Mouse (Mus musculus): ENCODE results near the gene Ift20. TPM values are rescaled to one million over a fixed set of nuclear protein-coding genes. Genes with fewer than 3 reads are reported as not detected.

The Ift20 gene
- total and polyA plus RNA-seq, 3 experiments: 37.6 to 40.6 (median 39.4) TPM

DNA sequence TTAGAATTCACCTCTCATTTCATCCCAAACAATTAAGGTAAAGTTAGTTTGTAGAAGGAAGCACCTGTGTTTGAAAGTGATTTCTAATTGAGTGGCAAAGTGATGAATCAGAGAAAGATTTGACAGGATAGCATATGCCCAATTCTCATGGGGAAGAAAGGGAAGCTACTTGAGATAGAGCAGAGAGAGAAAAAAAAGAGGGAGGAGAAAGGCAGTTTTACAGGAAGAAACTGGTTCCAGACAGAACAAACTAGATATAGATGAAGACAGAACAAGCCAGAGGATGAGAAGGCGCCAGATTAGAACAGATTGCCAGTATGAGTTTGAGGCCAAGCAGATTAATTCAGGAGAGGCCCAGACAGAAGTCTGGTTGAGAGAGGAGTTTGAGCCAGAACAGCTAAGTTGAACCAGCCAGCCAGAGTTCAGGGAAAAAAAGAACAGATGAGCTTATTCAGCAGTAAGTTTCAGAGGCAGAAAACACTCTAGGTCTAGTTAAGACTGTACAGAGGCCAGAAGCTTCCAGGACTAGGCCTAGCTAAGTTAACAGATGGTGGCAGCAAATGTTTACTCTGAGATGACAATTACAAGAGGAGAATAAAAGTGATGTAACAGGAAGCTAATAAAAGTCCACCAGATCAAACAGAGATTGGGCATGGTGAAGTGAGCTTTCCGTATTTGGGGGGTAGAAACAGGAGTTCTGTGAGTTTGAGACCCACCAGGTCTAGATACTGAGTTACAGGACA, 11.7 kb downstream of the Ift20 start:
- H3K9ac ChIP-seq (ENCODE audit: low read depth, low read length): no peak overlapping the region
- WGBS: 68% methylated on average over 2 of the region's 2 CpGs
- H3K36me3 ChIP-seq (ENCODE audit: control insufficient read depth, insufficient read depth, low read length): no peaks in the 10 kb centered on the region
- H3K79me2 ChIP-seq (replicated peaks; ENCODE audit: control insufficient read depth, insufficient read depth, low read length): no peaks in the 10 kb centered on the region
- no peak overlapping the region for H3K4me3 ChIP-seq
- TF ChIP-seq EP300 (IDR thresholded peaks at IDR 0.05; ENCODE audit: insufficient read depth, low read depth, low read length): no peak
- TF ChIP-seq CTCF (IDR thresholded peaks at IDR 0.05): no peak
- no peak for TF ChIP-seq POLR2A (IDR thresholded peaks at IDR 0.05; ENCODE audit: insufficient read depth, low read depth, low read length)
- DNase-seq: no peak
- intact Hi-C loops (cut with DNase I): no loop called here
- no peaks in the 10 kb centered on the region for H3K4me1 ChIP-seq (ENCODE audit: control insufficient read depth, insufficient read depth, low read length)
- no peak overlapping the region for H3K27ac ChIP-seq
- H3K27me3 ChIP-seq (ENCODE audit: control insufficient read depth, insufficient read depth, low read length): no peaks in the 10 kb centered on the region

DNA sequence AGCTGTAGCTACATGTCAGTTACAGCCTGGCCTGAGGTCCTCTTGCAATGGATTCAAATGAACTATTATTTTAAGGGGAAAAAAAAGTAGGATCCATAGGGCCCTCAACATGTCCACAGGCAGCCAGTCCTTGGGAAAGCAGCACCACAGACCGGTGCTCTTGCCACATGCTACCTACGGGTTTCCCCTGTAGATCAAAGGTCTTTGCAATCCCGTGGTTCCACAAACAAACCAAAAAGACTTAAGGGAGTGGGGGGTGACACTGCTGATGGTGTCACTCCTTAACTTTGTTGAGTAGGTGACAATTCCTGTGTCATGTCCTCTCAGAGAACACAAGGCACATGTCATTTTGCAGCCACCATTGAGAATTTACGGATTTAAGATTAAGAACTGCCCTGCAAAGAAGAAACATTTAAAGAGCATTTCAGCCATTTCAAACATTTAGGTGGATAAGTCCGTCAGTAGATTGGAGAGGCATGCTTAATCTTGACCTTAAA, 13.4 kb downstream of the Ift20 start:
- Histone ChIP-seq H3K36me3 (ENCODE audit: control insufficient read depth, insufficient read depth, low read length) (no peaks in the 10 kb centered on the region), H3K27ac (no peak overlapping the region), H3K4me3 (peak overlapping the region; percentile 89), H3K79me2 (replicated peaks; ENCODE audit: control insufficient read depth, insufficient read depth, low read length) (no peaks in the 10 kb centered on the region), H3K4me1 (ENCODE audit: control insufficient read depth, insufficient read depth, low read length) (no peaks in the 10 kb centered on the region), H3K9ac (ENCODE audit: low read depth, low read length) (no peak overlapping the region), H3K27me3 (ENCODE audit: control insufficient read depth, insufficient read depth, low read length) (no peaks in the 10 kb centered on the region)
- TF ChIP-seq EP300 (IDR thresholded peaks at IDR 0.05; ENCODE audit: insufficient read depth, low read depth, low read length): no peak
- TF ChIP-seq CTCF (IDR thresholded peaks at IDR 0.05): no peak
- no peak for TF ChIP-seq POLR2A (IDR thresholded peaks at IDR 0.05; ENCODE audit: insufficient read depth, low read depth, low read length)
- intact Hi-C loops (cut with DNase I): no loop called here
- no peak for DNase-seq
- WGBS: 32% methylated on average over 5 of the region's 5 CpGs

DNA sequence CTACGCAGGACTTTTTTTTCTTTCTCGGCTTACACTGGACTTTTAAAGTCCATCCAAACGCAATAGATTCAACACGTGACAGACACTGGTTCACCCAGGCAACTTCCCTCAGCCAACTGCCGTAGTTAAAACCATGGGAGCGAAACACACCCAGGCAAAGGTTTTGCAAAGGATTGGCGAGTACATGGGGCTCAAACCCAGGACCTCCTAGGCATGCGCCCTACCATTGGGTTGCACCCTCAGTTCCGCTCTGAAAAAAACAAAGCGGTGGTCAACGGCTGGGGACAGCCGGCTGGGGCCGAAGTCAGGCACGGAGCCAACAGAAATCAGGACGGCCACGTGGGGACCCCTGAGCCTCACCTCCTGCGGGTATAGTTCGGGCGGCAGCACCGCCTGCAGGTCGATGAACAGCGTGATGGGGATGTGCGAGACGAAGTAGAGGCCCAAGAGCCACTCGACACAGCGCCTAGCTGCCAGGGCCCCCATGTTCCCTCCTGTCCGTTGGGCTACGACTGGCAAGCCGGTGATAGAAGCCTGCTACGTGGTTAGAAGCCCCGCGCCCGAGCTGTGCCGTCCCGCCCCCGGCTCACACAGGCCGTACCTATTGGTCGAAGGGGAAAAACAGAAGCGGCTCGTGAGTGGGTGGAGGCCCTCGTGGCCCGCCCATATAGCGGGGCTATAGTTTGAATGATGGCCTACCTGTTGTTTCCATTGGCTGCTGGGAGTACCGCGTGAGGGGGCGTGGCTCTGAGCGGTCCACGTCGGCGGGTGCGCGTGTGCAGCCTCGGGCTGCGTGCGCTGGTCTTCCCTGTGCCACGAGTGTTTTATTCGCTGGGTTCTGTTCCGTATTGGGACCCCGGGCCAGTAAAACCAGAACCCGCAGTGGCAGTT, 14.3 kb downstream of the Ift20 start, which contains the start of gene Tmem97:
Gene Tmem97, minus strand, starts transcription at position 610 of the 891 bp plus-strand sequence.
- under 1% methylated on average over 60 of the region's 60 CpGs for WGBS
- H3K36me3 ChIP-seq (ENCODE audit: control insufficient read depth, insufficient read depth, low read length): no peaks in the 10 kb centered on the region
- intact Hi-C loops (cut with DNase I): loop anchor here (2.0 to 10.0 kb wide), 3 partner anchors 14 to 404 kb away; partner anchors contain the start of genes Ift20 and Tnfaip1
- peak within 1 kb of the TSS; percentile 72 for H3K9ac ChIP-seq (ENCODE audit: low read depth, low read length)
- H3K27me3 ChIP-seq (ENCODE audit: control insufficient read depth, insufficient read depth, low read length): no peaks in the 10 kb centered on the region
- peak within 1 kb of the TSS; percentile 72 for H3K27ac ChIP-seq
- peak; percentile 92 to 96 for DNase-seq
- no peaks in the 10 kb centered on the region for H3K4me1 ChIP-seq (ENCODE audit: control insufficient read depth, insufficient read depth, low read length)
- no peaks in the 10 kb centered on the region for H3K79me2 ChIP-seq (replicated peaks; ENCODE audit: control insufficient read depth, insufficient read depth, low read length)
- TF ChIP-seq CTCF (IDR thresholded peaks at IDR 0.05) (peak; percentile 36), EP300 (IDR thresholded peaks at IDR 0.05; ENCODE audit: insufficient read depth, low read depth, low read length) (0 out of 2 replicates have a peak, but pooled peaks have one; percentile 38), POLR2A (IDR thresholded peaks at IDR 0.05; ENCODE audit: insufficient read depth, low read depth, low read length) (peak; percentile 83)
- peak within 1 kb of the TSS; percentile 89 for H3K4me3 ChIP-seq

DNA sequence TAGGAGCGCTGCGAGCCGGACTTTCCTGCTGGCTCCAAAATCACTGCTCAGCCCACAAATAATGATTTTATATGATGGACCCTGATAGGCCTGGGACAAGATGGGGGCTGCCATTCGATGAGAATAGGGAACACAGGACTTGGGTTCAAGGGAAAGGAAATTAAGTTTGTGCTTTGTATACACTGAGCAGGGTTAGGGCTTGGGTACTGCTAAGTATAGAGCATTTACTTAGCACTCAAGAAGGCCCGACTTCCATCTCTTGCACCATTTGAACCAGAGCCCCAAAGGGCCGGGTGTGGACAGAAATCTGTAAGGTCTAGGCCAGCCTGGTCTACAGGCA, 14.9 kb downstream of the Ift20 start:
- peak overlapping the region; percentile 89 for H3K4me3 ChIP-seq
- peaks cover 2% of the 10 kb centered on the region for H3K4me1 ChIP-seq (ENCODE audit: control insufficient read depth, insufficient read depth, low read length)
- DNase-seq: no peak
- TF ChIP-seq EP300 (IDR thresholded peaks at IDR 0.05; ENCODE audit: insufficient read depth, low read depth, low read length) (no peak), CTCF (IDR thresholded peaks at IDR 0.05) (no peak), POLR2A (IDR thresholded peaks at IDR 0.05; ENCODE audit: insufficient read depth, low read depth, low read length) (no peak)
- H3K27me3 ChIP-seq (ENCODE audit: control insufficient read depth, insufficient read depth, low read length): no peaks in the 10 kb centered on the region
- peak overlapping the region; percentile 41; the same call in 1 of the 2 replicates for H3K9ac ChIP-seq (ENCODE audit: low read depth, low read length)
- WGBS: 30% methylated on average over 6 of the region's 6 CpGs
- peak overlapping the region; percentile 72 for H3K27ac ChIP-seq
- no peaks in the 10 kb centered on the region for H3K79me2 ChIP-seq (replicated peaks; ENCODE audit: control insufficient read depth, insufficient read depth, low read length)
- no peaks in the 10 kb centered on the region for H3K36me3 ChIP-seq (ENCODE audit: control insufficient read depth, insufficient read depth, low read length)
- intact Hi-C loops (cut with DNase I): loop anchor here (2.0 to 10.0 kb wide), 3 partner anchors 14 to 404 kb away; partner anchors contain the start of genes Ift20 and Tnfaip1

DNA sequence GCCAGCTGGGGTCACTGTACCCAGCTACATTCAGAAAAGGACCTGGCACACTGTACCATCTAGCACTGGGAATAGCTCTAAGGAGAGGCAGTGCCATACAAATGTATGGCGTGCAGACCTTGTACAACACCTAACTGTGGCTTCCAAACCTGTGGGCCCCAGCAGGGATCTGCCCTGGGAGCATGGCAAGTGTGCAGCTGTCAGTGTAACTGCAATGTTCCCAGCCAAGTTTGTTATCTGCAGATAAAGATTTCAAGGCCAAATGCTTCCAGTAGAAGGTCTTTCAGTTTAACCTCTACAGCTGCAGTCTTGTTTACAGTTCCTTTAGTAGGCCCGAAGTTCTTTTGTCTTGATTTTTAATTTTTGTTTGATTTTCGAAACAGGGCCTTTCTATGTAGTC, 19.5 kb downstream of the Ift20 start:
- intact Hi-C loops (cut with DNase I): loop anchor here (10.0 kb wide), 1 partner anchor 399 kb away; no protein-coding TSS in a partner anchor
- TF ChIP-seq CTCF (IDR thresholded peaks at IDR 0.05) (no peak), POLR2A (IDR thresholded peaks at IDR 0.05; ENCODE audit: insufficient read depth, low read depth, low read length) (no peak), EP300 (IDR thresholded peaks at IDR 0.05; ENCODE audit: insufficient read depth, low read depth, low read length) (no peak)
- H3K27me3 ChIP-seq (ENCODE audit: control insufficient read depth, insufficient read depth, low read length): no peaks in the 10 kb centered on the region
- peaks cover 2% of the 10 kb centered on the region for H3K4me1 ChIP-seq (ENCODE audit: control insufficient read depth, insufficient read depth, low read length)
- 42% methylated on average over 3 of the region's 3 CpGs for WGBS
- no peak for DNase-seq
- H3K4me3 ChIP-seq: no peak overlapping the region
- H3K9ac ChIP-seq (ENCODE audit: low read depth, low read length): no peak overlapping the region
- H3K36me3 ChIP-seq (ENCODE audit: control insufficient read depth, insufficient read depth, low read length): no peaks in the 10 kb centered on the region
- H3K27ac ChIP-seq: no peak overlapping the region
- H3K79me2 ChIP-seq (replicated peaks; ENCODE audit: control insufficient read depth, insufficient read depth, low read length): no peaks in the 10 kb centered on the region

Measured in heart, adult 2 months (tissue).